Mouse (Mus musculus): ENCODE measurements around the gene Jak2.

- TF ChIP-seq CTCF (IDR thresholded peaks at IDR 0.05; ENCODE audit: extremely low read depth, insufficient read depth, insufficient read length, insufficient replicate concordance) (no peak), POLR2A (IDR thresholded peaks at IDR 0.05; ENCODE audit: low read depth, low read length) (no peak)
Observed at GRCm38 (mm10) chr19:29285451-29285869, 33.8 kb downstream of the Jak2 start.
